Mouse (Mus musculus) urinary bladder, postnatal 14 days (tissue): ENCODE data around the gene Tmem9.
A peak's percentile ranks its signal among the peaks of the same experiment; 100 is the strongest.

Experiments
- DNase-seq: peaks from one replicate; pipeline ENCODE4 v3.0.0; 2021; ENCODE audit warnings: low spot score

Tmem9 gene

DNA sequence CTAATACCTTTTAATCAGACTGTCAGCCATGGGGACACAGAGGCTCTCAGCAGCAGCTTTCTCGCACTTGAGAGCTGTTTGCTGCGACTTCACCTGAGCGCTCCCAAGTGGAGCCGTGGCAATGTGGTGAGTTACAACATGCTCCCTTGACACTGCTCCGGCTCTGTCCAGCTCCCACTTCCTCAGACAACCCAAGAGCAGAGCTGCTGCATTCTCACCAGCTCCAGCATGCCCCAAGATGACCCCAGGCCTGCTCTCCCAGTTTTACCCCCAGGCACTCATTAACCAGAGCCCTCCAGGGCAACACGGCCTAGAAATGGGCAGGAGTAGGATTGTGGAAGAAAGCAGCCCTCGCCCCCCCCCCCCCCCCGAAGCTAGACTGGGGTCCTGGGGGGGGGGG is 23.7 kb downstream of the Tmem9 start:
- no peak for DNase-seq

DNA sequence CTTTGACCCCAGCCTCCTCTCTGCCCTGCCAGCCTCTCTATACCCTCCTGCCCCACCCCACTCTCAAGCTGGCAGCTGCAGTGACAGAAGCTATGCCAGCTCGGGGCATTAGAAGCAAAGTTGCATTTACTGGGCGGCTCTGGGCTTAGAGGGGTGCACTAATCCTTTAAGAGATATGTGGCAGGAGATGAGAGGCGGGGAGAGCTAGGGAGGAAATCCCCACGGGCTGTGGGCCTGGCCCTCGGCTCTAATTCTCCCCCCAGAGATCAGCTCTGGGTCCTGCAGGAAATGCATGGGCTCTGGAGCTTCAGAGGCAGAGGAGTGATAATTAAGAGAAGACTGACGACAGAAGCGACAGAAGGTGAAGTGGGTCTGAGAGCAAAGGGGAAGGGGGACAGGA is 25.0 kb downstream of the Tmem9 start:
- DNase-seq: no peak

DNA sequence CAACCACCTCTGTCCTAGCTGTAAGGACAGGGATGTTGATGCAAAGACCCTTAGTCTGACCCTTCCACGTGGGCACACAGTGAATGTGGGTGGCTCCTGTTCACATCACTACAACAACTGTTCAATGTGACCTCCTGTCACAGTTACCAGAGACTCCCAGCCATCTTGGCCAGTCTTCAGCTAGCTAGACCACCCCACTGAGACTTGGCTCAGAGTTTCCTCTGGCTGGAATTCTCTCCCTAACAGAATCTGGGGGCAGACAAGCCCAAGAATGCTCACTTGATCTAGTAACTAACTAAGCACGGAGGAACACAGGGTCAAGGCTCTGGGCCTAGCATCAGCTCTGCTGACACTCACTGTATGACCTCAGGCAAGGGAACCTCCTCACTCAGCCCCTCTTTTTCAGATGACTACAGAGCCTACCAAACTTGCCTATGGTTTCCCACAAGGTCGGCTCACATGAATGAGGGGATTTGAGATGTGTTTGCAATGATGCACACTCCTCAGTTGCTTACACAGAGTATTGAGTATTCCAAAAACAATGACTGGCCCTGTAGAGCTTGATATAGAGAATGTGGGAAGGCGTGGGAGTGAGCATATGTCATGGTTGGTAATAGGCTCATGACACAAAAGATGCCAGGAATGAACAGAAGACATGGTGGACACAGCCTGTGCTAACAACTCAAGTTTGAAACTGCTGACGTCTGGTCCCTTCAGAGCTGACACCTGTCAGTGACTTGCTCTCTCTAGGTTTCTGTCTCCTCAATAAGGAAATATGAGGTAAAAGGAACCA is 31.0 kb downstream of the Tmem9 start:
- no peak for DNase-seq

DNA sequence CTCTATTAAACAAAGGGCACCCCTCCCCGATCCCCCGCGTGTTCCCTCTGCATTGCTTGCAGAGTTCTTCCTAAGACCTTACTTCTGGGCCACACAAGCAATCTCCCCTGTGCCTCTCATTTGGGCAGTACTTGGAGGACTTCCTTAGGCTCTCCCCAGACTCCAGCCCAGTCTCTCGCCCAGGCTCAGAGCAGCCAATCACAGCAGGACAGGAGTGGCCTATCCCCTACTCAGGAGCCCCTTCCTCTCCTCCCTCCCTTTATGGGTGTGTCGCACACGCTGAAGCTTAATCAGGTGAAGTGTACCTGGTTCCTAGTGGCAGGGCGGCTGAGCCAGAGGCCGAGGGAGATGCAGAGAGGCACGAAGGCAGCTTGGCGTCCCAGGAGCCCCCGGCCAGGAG is 32.5 kb downstream of the Tmem9 start:
- DNase-seq: no peak

DNA sequence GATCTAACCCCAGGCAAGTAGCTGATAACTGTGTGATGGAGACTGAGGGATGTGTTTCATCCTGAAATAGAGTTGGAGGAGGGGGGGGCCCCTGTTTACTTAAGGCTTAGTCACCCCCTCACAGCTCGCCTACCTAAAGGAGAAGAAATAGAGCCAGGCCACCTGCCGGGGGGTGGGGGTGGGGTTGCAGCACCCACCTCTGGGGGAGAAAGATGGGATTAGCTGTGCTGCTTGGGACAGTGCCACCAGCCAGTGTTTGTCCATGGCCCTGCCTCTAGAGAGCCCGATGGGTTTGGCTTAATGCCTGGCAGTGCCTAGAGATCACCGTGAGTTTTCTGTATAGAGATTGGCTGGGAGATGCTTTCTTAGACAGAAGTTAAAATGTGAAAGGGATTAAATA is 32.9 kb downstream of the Tmem9 start:
- no peak for DNase-seq

DNA sequence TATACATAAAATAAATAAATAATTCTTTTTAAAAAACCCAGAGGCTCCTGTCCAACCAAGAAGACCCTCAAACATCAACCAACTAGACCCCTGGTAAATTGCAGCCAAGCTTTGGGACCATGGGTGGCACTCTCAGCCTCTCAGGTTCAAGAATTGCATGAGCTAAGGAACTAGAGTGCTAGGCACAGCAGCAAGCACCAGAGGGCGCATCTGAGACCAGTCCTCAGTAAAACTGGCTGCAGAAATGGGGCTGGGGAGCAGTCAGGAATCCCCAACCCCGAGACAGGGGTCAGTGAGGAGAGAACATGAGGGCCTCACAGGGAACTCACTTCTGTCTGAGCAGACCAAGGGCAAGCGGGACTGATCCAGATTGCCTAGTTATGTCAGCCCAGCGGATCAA is 37.8 kb downstream of the Tmem9 start:
- peak; percentile 52 for DNase-seq

DNA sequence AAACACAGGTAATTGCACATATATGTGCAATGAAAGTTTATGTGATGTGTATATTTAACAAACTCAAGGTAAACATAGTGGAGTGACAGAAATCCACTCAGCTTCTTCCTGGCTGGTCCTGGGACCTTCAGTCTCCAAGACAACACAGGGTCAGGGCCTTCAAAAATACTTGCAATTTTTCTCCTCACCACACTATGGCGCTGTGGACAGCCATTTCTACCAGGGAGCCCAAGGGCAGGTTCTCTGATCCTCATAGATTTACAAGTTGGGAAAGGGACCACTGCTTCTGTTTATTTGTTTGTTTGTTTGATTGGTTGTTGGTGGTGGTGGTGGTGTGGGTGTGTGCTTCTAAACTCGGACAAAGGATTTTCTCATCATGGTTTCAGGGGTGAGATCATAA is 39.5 kb downstream of the Tmem9 start:
- no peak for DNase-seq

DNA sequence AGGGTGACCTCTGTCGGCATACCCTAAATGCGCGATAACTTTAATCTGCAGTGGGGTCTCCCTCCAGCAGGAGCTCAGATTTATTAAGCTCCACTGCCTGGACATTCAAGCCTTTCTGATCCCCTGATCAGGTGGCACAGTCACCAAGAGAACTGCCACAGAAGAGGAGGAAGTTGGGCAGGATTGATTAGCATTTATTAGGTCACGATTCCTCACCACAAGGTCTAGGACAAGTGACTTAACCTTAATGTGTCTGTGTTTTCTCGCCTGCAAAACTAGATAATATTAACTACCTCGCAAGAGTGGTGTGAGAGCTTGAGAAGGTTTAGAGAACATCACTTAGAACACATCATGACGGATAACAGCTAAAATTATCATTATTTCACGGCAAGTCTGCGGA is 39.9 kb downstream of the Tmem9 start:
- no peak for DNase-seq

DNA sequence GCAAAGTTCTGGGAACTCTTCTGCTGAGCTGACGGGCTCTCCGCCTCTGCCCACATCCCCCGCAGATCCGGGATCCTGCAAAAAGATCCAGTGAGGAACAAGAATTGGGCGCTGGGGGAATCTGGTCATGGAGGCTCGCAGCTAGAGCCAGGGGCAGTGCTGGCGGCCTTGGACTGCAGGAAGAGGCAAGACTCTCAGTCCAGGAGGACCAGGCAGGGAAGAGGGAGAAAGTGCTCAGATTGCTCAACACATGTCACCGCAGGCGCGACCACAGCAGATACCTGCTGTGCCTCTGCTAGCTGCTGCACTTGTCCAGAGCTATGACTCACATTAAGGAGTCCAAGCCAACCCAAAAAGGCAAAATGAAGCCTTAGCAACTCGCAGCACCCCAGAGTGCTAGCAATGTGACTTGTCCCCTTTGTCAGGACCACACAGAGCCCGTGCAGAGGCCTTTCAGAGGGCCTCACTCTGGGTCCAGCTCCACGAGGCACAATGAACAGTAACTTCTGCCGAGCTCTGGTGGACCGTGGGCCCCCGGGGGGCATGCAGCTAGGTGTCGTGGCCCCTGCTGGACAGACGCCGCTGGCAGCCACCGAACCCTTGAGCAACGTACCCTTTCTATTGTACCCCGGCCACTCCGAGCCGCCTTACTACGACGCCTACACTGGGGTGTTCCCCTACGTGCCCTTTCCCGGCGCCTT is 42.5 kb downstream of the Tmem9 start, which contains the start of gene Ascl5:
Ascl5 (plus strand) TSS at position 493 of the 701 bp plus-strand sequence.
- DNase-seq: no peak

DNA sequence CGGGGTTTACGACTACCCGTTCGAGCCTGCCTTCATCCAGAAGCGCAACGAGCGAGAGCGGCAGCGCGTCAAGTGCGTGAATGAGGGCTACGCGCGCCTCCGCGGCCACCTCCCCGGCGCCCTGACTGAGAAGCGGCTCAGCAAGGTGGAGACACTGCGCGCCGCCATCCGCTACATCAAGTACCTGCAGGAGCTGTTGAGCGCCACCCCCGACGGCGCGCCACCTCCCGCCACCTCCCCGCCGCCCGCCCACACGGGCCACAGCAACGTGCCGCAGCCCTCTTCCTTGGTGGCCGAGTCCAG is 43.0 kb downstream of the Tmem9 start:
- DNase-seq: peak; percentile 15

DNA sequence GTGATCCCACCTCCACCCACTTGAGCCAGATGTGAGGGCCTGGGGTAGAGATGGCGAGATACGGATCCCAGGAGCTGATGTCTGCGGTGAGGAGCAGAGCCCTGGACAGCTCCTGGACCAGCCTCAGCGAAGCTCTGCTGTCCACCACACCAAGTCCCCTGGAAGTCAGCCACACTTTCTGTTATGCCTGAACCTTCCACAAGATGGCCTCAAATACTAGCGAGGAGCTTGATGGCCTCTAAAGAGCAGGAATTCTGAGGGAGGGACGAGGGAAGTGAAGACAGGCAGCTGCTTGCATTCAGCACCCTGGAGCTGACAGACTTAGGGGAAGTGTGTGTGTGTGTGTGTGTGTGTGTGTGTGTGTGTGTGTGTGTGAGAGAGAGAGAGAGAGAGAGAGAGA is 43.5 kb downstream of the Tmem9 start:
- DNase-seq: peak; percentile 75

DNA sequence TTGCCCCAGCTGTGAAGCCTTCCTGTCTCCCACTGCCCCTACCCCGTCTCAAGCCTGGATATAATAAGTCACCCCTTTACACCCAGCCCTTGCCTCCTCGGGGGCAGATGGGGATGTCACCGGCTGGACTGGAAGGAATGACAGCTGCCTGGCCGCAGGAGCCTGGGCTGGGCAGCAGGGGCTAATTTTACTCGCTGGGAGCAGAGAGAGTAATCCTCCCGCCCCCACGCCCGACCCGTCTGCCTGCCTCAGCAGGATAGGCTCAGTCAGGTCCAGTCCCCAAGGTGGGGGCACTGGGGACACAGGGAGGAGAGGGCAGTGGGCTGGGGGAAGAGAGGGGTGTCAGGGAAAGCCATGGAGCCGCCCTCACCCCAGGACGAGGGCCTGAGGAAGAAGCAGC is 44.6 kb downstream of the Tmem9 start, which contains the start of gene Cacna1s:
Cacna1s (plus strand) TSS at position 204 of the 400 bp plus-strand sequence.
- DNase-seq: no peak

DNA sequence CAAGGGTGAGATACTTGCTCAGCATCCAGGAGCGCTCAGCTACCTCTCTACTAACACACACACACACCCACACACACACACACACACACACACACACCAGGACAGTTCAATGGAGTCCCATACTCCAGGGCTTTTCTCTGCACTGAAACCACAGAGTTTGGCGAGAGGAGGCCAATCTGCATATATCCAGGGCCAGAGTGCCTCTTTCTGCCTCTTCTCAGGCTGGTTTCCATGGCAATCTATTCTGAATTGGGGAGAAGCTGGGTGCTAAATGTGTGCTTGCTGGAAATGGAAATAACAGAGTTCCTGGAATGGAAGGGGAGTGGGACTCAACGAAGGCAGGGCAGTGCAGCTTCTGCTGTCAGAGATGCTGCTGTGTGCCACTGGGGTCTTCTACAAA is 47.8 kb downstream of the Tmem9 start:
- no peak for DNase-seq

DNA sequence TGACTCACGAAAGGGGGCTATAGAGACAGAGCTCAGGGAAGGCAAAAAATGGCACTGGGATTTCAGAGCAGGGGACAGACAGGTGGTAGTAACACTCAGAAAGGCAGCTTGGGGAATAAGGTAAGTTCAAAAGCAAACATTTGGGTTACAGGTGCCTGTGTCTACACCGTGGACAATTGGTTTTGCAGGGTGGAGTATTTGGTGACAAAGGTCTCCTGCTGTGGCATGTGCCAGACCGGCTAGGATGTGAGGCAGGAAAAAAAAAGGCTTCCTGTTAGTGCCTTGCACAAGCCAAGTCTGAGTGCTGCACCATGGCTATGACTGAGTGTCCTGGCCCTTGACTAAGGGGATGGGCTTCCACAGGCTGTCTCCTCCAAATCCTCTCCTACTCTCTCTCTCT is 50.6 kb downstream of the Tmem9 start:
- DNase-seq: no peak

DNA sequence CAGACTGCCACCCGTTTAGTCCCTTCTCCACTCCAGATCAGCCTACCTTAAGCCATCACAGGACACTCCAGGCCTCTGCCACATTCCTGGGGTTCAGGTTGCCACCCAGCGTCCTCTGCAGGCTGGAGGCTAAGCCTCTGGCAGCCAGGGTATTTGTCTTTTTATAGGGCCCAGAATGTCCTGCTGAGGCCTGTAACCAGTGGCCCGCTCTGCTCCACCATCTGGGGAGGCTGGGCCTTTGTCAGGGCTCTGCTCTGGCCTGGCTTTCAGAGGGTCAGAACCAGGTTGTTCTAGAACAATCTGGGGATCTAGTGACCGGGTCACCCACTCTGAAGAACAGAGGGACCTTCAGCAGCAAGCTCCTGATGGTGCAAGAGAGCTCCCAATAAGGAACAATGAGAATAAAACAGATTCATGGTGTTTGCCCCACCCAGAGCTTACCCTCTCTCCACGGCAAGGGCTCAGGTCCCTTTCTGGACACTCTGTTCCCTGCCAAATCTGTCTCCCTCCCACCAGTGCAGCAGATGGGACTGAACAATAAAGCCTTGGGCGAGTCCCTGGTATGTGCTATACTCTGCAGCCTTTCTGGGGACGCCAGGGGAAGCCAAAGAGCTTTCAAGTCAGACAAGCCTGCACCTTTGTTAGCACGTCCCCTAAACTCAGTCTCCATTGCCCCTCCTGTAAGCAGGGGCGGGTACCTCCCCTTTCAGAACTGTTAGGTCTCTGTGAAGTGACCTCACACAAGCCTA is 53.3 kb downstream of the Tmem9 start:
- DNase-seq: peak; percentile 72

DNA sequence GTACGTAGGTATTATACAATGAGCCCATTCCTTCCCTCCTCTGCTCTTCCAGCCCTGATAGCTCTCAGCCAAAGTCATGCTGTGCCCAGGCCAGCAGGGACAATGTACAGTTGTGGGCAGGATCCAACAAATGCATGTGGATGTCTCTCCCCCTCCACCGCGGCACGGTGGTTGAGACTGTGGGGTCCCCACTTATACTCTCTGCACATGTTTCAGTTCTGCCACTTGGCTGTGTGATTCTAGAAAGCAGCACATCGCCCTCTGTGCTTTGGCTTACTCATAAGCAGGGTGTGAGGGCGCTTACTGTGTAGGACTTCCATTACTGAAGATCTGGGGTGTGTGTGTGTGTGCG is 53.8 kb downstream of the Tmem9 start:
- no peak for DNase-seq

DNA sequence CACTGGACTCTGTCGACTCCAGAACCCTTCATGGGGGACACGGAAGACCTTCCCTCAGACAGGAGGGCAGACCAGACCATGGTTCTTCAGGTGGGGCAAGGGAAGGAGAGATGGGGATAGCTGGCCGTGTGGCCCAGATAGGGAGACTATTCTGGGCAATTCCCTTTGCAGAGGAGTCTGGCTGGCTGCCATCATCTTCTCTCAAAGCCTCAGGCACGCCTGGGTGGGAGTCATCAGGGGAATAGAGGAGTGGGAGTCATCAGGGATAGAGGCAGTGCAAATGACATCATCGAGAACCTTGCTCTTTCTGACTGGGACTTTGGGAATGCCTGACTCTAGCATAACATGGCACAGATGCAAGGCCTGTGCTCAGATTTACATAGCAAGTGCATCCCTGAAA is 56.0 kb downstream of the Tmem9 start:
- no peak for DNase-seq

DNA sequence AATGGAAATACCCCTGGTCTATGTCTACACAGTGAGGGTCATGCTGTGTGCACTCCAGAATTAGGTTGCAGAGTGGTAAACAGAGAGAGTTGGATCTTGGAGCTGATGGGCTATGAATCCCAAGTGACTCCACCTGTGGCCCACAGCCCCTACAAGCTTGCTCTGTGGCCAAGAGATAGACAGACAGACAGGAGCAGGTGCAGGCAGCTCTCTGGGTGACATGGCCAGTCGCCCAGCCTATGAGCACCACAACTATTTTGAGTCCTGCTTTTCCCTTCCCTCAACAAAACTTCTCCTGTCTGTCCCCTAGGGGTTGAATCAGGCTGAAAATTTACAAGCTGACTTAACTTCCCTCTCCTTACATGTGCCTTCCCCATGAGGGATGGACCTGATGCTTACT is 58.7 kb downstream of the Tmem9 start:
- DNase-seq: no peak

DNA sequence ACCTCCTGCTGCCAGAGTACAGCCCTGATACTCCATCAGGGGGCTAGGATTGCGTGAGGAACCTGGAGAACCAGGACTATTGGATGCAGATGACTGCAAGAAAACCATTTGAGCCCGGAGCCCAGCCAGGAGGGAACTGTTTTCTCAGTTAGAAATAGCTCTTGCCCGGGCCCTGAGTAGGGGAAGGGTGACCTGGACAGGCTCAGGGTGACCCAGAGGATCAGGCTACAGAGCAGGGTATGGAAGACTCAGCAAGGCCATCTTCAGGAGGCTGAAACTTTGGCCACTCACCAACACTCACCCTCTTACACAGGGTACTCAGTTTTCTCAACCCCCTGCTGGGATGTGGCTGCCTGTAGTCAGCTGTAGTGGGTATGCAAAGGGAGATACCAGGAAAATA is 59.6 kb downstream of the Tmem9 start:
- no peak for DNase-seq

DNA sequence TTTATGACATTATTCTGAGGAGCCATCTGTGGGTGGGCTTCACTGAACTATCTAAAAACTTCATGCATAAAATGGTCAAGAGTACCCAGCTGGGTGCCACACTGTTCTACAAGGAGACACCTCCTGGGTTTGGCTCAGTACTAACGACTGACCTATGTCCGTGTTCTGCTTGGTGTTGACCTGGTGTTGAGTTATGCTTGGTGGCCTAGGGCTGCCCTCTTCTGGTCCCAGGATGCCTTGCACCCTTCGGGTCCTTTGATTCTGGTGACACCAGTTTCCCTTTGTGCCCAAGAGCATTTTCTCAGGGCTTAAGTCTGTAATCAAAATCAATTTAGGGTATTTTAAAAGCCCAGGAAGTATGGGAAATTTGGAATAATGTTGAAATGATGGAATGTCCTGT is 68.1 kb downstream of the Tmem9 start:
- peak; percentile 39 for DNase-seq

DNA sequence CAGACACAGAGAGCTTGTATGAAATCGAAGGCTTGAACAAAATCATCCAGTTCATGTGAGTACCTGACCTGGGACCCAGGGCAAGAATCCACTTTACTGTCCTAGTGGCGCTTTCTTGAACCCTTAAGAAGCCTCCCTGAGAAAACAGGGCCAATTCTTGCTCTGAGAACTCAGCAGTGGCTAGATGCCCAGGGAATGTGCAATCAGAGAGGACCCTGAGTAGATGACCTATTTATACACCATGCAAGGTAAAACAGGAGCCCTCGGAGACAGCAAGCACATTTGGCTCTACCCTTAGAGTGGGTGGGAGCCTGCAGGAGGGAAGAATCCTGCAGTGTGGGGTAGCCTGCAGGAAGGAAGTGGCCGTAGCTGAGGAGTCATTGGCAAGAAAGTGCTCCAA is 69.7 kb downstream of the Tmem9 start:
- DNase-seq: no peak

DNA sequence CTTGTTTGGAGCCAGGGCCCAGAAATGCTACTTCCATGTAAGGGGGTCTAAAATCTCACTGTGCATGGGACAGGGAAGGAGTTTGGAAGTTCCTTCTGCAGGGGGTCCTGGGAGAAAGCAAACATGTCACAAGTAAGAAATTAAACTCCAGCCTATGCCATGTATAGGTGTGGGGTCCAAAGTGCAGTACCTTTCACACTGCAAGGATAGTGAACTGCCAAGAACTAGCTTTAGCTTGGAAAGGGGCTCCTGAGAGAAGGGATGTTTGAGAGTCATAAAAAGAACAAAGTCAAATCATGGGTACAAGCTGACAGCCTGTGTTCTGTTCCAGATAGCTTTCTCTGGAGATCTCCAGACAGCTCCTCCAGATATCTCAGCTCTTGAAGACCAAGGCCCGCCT is 73.2 kb downstream of the Tmem9 start:
- DNase-seq: no peak
